Comparison of ENCODE assay signal across 7 mouse cellular contexts in the genomic region with DNA sequence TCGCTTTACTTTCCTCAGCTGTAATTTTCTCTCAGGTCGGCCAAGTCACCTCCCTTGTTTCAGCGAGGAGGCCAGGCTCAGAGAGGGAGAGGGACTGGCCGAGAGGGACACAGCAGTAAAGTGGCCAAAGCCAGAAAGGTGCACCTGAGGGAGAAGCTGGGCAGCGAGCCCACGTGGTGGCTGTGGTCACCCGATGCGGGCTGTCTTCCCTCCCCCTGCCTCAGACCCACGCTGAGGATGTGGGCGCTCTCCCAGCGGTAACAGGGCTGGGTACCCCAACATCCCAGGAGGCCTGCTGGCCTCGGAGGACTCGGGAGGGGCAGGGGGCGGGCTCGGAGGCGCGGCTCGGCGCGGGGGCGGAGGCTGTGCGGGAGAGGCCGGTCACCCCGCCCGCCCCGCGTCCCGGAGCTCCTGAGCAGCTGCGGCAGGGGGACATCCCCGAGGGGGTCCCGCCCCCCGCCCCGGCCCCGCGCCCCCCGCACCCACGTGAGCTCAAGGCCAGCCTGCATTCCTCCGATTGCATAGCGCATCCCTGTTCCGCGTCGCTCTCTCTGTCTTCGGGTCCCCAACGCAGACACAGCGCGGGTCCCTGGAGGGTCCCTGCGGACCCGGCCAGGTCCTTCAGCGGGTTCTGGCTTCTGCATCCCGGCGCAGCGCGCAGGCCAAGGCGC. TPM values are rescaled to one million over a fixed set of nuclear protein-coding genes. Genes with fewer than 3 reads are reported as not detected.
DNase-seq lines count a peak whose midpoint lies in the region; ATAC-seq and TF ChIP-seq lines count a peak whose summit lies in the region.

A gene (plus strand): TSS at position 516 of the 671 bp plus-strand sequence.

- no peaks in the 10 kb centered on the region for H3K27me3 ChIP-seq in hindbrain, embryonic 14.5 days (ENCODE audit: control insufficient read depth, insufficient read depth, low read length)
- peaks cover 33% of the 10 kb centered on the region for H3K27me3 ChIP-seq in midbrain, embryonic 10.5 days (ENCODE audit: low read depth, poor library complexity, severe bottlenecking)
- H3K27me3 ChIP-seq in stomach, embryonic 15.5 days (replicated peaks): no peaks in the 10 kb centered on the region

- H3K9ac ChIP-seq in hindbrain, embryonic 14.5 days: peak within 1 kb of the TSS; percentile 76
- H3K9ac ChIP-seq in stomach, embryonic 15.5 days: peak within 1 kb of the TSS; percentile 26; the same call in 1 of the 2 replicates

- no peaks in the 10 kb centered on the region for H3K36me3 ChIP-seq in hindbrain, embryonic 14.5 days (replicated peaks; ENCODE audit: control insufficient read depth, insufficient read depth)
- H3K36me3 ChIP-seq in midbrain, embryonic 10.5 days: no peaks in the 10 kb centered on the region
- H3K36me3 ChIP-seq in stomach, embryonic 15.5 days: no peaks in the 10 kb centered on the region

- WGBS in bone marrow, adult 2 months: 3% methylated on average over 49 of the region's 54 CpGs
- WGBS in hindbrain, embryonic 14.5 days: under 1% methylated on average over 45 of the region's 54 CpGs
- WGBS in midbrain, embryonic 10.5 days: 1% methylated on average over 34 of the region's 54 CpGs
- WGBS in stomach, embryonic 15.5 days: under 1% methylated on average over 53 of the region's 54 CpGs

- peak; percentile 75 for ATAC-seq in hindbrain, embryonic 14.5 days (ENCODE audit: low FRiP score)
- peak; percentile 61 for ATAC-seq in stomach, embryonic 15.5 days (ENCODE audit: insufficient read depth, low FRiP score, low read depth)

- no peaks in the 10 kb centered on the region for H3K9me3 ChIP-seq in hindbrain, embryonic 14.5 days (ENCODE audit: control insufficient read depth, low read length)
- H3K9me3 ChIP-seq in midbrain, embryonic 10.5 days (replicated peaks): no peaks in the 10 kb centered on the region
- no peaks in the 10 kb centered on the region for H3K9me3 ChIP-seq in stomach, embryonic 15.5 days

- intact Hi-C loops in left cerebral cortex, postnatal 25 days (cut with DNase I): loop anchor here (2.0 to 10.0 kb wide), 2 partner anchors 25 to 315 kb away; a partner anchor contains a TSS

- DNase-seq in Muller cell, postnatal 12 days (ENCODE audit: inconsistent ontology term): peak; percentile 51
- no peak for DNase-seq in hindbrain, embryonic 14.5 days (ENCODE audit: low spot score)
- peak; percentile 26 to 40 for DNase-seq in left cerebral cortex, postnatal 25 days (ENCODE audit: low spot score in 2 of 2)
- peak; percentile 40 for DNase-seq in midbrain, embryonic 10.5 days (ENCODE audit: low spot score)

- peak within 1 kb of the TSS; percentile 95 for H3K4me2 ChIP-seq in hindbrain, embryonic 14.5 days (replicated peaks)
- peak within 1 kb of the TSS; percentile 96 for H3K4me2 ChIP-seq in stomach, embryonic 15.5 days

- TF ChIP-seq POLR2A in bone marrow, adult 2 months (IDR thresholded peaks at IDR 0.05; ENCODE audit: borderline replicate concordance, control insufficient read depth, low read depth, low read length): no peak
- TF ChIP-seq POLR2A in embryonic fibroblast, embryonic 13.5 days (IDR thresholded peaks at IDR 0.05; ENCODE audit: low read depth, low read length): peak; percentile 27; the same call in 1 of the 2 replicates

- H3K4me1 ChIP-seq in bone marrow, adult 2 months (ENCODE audit: control insufficient read depth, insufficient read depth, low read length): no peaks in the 10 kb centered on the region; the same call in 1 of the 2 replicates
- H3K4me1 ChIP-seq in embryonic fibroblast, embryonic 13.5 days (ENCODE audit: control insufficient read depth, insufficient read depth, low read length): peaks cover 2% of the 10 kb centered on the region
- H3K4me1 ChIP-seq in hindbrain, embryonic 14.5 days (replicated peaks; ENCODE audit: control insufficient read depth, insufficient read depth, low read length): peaks cover 10% of the 10 kb centered on the region; the same call in 1 of the 2 replicates
- peaks cover 16% of the 10 kb centered on the region for H3K4me1 ChIP-seq in midbrain, embryonic 10.5 days
- H3K4me1 ChIP-seq in stomach, embryonic 15.5 days: 0 out of 2 replicates have a peak, but pooled peaks cover 3% of the 10 kb centered on the region

- peak within 1 kb of the TSS; percentile 13 for H3K4me3 ChIP-seq in bone marrow, adult 2 months (replicated peaks; ENCODE audit: control insufficient read depth, low read depth, low read length)
- peak within 1 kb of the TSS; percentile 68 for H3K4me3 ChIP-seq in embryonic fibroblast, embryonic 13.5 days (ENCODE audit: insufficient read depth, low read length)
- H3K4me3 ChIP-seq in hindbrain, embryonic 14.5 days (replicated peaks; ENCODE audit: low read length): peak within 1 kb of the TSS; percentile 69
- peak within 1 kb of the TSS; percentile 74 for H3K4me3 ChIP-seq in midbrain, embryonic 10.5 days
- peak within 1 kb of the TSS; percentile 51 for H3K4me3 ChIP-seq in stomach, embryonic 15.5 days (replicated peaks)

- no peak within 1 kb of the TSS for H3K27ac ChIP-seq in bone marrow, adult 2 months (ENCODE audit: control insufficient read depth, insufficient read depth, low read depth, low read length, poor library complexity)
- no peak within 1 kb of the TSS for H3K27ac ChIP-seq in embryonic fibroblast, embryonic 13.5 days (ENCODE audit: insufficient read depth, low read length)
- H3K27ac ChIP-seq in hindbrain, embryonic 14.5 days: peak within 1 kb of the TSS; percentile 59
- H3K27ac ChIP-seq in midbrain, embryonic 10.5 days (replicated peaks): peak within 1 kb of the TSS; percentile 73
- H3K27ac ChIP-seq in stomach, embryonic 15.5 days: no peak within 1 kb of the TSS

- TF ChIP-seq CTCF in bone marrow, adult 2 months (IDR thresholded peaks at IDR 0.05; ENCODE audit: control insufficient read depth, insufficient read depth, low read length): no peak
- TF ChIP-seq CTCF in embryonic fibroblast, embryonic 13.5 days (IDR thresholded peaks at IDR 0.05; ENCODE audit: borderline replicate concordance, insufficient read depth, low read length): no peak

RNA-seq across cellular contexts. Expression of the gene that starts here (rescaled TPM):
- polyA plus RNA-seq in bone marrow, adult 2 months (2011; ENCODE audit: insufficient read depth, insufficient read length, low replicate concordance, missing spikeins): 1.2 TPM in 1 of 2 replicates, not detected in the other
- polyA plus RNA-seq in embryonic fibroblast, embryonic 13.5 days (2011; ENCODE audit: insufficient read length, low read depth, missing spikeins): 20.8 and 29.1 TPM in 2 replicates
- polyA plus RNA-seq in hindbrain, embryonic 14.5 days (2014; fragmentation: Nextera tagmentation; extraction: Ambion mirVana): 11.9 and 17.4 TPM in 2 replicates
- 10 to 100 TPM; 10.8 to 12.5 TPM for total RNA-seq in left cerebral cortex, postnatal 25 days (2021)
- polyA plus RNA-seq in midbrain, embryonic 10.5 days (2016; fragmentation: Nextera tagmentation; extraction: Ambion mirVana): 1.7 and 2.0 TPM in 2 replicates
- 0.94 and 0.98 TPM in 2 replicates for polyA plus RNA-seq in stomach, embryonic 15.5 days (2015; fragmentation: Nextera tagmentation; extraction: Ambion mirVana)

Comparison
In these comparisons a context has a peak if more than half of its experiments do, and no peak if none do; other contexts are left out.
1. Peak in ATAC-seq, H3K4me3 ChIP-seq, H3K9ac ChIP-seq and H3K4me2 ChIP-seq in stomach, embryonic 15.5 days; RNA of the gene not detected or under 1 TPM.
2. H3K27ac ChIP-seq: peak in hindbrain, embryonic 14.5 days (single experiment) and midbrain, embryonic 10.5 days (single experiment); none in bone marrow, adult 2 months (single experiment), embryonic fibroblast, embryonic 13.5 days (single experiment) and stomach, embryonic 15.5 days (single experiment).
3. H3K4me3 ChIP-seq: peak in every context shown above with its lines; median percentile 74 in midbrain, embryonic 10.5 days; 69 in hindbrain, embryonic 14.5 days; 68 in embryonic fibroblast, embryonic 13.5 days; 51 in stomach, embryonic 15.5 days; 13 in bone marrow, adult 2 months.